Mouse (Mus musculus): ENCODE results near the gene Fkbp5. TPM values are rescaled to one million over a fixed set of nuclear protein-coding genes. Genes with fewer than 3 reads are reported as not detected.
A peak's percentile ranks its signal among the peaks of the same experiment; 100 is the strongest.

Fkbp5 gene
- polyA plus RNA-seq, 1 experiment: 10.6 TPM

DNA sequence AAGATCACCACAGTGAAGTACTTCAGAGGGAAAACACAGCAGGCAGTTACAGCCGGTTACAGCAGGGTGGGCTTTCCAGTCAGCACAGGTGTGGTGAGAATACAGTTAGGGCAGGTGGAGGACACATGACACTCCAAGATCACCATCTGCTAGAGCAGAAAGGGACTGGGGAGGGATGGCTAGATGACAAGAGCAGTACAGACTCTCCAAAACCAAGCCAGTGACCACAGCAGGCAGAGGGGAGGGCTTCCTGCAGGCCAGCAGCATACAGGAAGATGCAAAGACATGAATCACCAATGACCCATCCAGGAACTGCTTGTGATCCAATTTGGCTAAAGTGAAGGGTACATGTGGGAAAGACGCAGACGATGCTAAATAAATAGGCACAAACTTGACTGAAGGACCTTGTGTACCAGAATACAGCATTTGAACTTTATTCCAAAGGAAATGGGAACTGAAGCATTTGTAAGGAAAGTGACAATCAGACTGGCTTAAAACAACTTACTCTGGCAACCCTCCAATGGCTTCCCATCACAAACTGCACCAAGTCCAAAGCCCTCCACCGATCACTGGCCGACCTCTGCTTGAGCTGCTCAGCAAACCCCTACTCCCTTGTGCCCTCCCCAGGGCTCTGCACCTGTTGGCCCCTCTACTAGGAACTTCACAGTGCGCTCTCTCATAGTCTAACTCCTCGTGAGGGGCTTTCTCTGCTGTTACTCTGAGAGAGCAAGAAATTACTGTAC, 53.5 kb downstream of the Fkbp5 start:
- H3K4me3 ChIP-seq (ENCODE audit: low read depth, low read length): no peak overlapping the region
- no peaks in the 10 kb centered on the region for H3K4me1 ChIP-seq (ENCODE audit: control insufficient read depth, insufficient read depth, insufficient read length, low read length)
- WGBS: 69% methylated on average over 7 of the region's 7 CpGs
- H3K27ac ChIP-seq (ENCODE audit: insufficient read depth, low read depth, low read length): peak overlapping the region; percentile 33; the same call in 1 of the 2 replicates
- no peaks in the 10 kb centered on the region for H3K27me3 ChIP-seq (ENCODE audit: control insufficient read depth, insufficient read depth, low read length)
- no peak for TF ChIP-seq CTCF (IDR thresholded peaks at IDR 0.05; ENCODE audit: extremely low read depth, insufficient read length, insufficient replicate concordance, low read depth, low read length)
- no peak for TF ChIP-seq POLR2A (IDR thresholded peaks at IDR 0.05; ENCODE audit: low read depth, low read length)
- no peaks in the 10 kb centered on the region for H3K36me3 ChIP-seq (ENCODE audit: control insufficient read depth, insufficient read depth, low read length)

DNA sequence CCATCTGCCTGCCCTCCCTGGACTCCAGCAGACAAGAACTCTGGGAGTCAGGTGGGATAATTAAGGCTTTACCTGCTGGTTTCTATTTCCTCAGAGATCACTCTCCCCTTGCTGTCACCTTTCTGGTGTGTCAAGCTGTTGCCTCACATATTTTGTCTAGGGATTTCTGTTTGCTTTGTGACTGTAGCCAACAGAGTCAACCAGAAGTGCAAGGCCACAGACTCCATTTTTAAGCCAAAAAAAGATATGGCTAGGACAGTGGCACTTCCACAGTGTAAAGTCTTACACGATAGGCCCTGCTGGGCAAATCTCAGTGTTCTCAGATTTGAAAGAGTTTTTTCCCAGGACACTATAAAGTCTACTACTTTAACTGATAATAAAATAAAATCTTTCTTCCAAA, 56.9 kb downstream of the Fkbp5 start:
- H3K27ac ChIP-seq (ENCODE audit: insufficient read depth, low read depth, low read length): no peak overlapping the region
- H3K36me3 ChIP-seq (ENCODE audit: control insufficient read depth, insufficient read depth, low read length): no peaks in the 10 kb centered on the region
- H3K4me1 ChIP-seq (ENCODE audit: control insufficient read depth, insufficient read depth, insufficient read length, low read length): no peaks in the 10 kb centered on the region
- H3K4me3 ChIP-seq (ENCODE audit: low read depth, low read length): no peak overlapping the region
- 85% methylated on average over 1 of the region's 1 CpGs for WGBS
- no peaks in the 10 kb centered on the region for H3K27me3 ChIP-seq (ENCODE audit: control insufficient read depth, insufficient read depth, low read length)
- TF ChIP-seq CTCF (IDR thresholded peaks at IDR 0.05; ENCODE audit: extremely low read depth, insufficient read length, insufficient replicate concordance, low read depth, low read length) (no peak), POLR2A (IDR thresholded peaks at IDR 0.05; ENCODE audit: low read depth, low read length) (no peak)

DNA sequence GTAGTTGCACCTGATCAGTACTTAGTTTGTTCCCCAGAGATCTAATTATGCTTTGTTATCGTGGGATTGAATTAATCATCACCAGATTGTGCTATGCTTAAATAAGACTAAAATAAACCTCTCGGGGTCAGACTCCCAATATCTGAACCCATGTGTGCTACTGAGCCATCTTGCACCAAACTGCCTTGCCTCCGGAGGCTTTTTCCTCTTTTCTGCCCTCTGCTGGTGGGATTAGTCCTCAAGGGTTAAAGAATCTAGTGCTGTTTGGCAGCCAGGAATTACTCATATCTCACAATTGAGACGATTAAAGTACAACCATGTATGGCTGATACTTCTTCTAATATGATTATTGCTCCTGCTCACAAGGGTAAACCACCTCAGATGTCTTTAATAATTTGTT, 62.2 kb downstream of the Fkbp5 start:
- TF ChIP-seq CTCF (IDR thresholded peaks at IDR 0.05; ENCODE audit: extremely low read depth, insufficient read length, insufficient replicate concordance, low read depth, low read length) (peak; percentile 54; the same call in 1 of the 2 replicates), POLR2A (IDR thresholded peaks at IDR 0.05; ENCODE audit: low read depth, low read length) (no peak)
- WGBS: 32% methylated on average over 4 of the region's 4 CpGs
- no peaks in the 10 kb centered on the region for H3K27me3 ChIP-seq (ENCODE audit: control insufficient read depth, insufficient read depth, low read length)
- H3K27ac ChIP-seq (ENCODE audit: insufficient read depth, low read depth, low read length): no peak overlapping the region
- H3K36me3 ChIP-seq (ENCODE audit: control insufficient read depth, insufficient read depth, low read length): no peaks in the 10 kb centered on the region
- H3K4me3 ChIP-seq (ENCODE audit: low read depth, low read length): no peak overlapping the region
- H3K4me1 ChIP-seq (ENCODE audit: control insufficient read depth, insufficient read depth, insufficient read length, low read length): no peaks in the 10 kb centered on the region

DNA sequence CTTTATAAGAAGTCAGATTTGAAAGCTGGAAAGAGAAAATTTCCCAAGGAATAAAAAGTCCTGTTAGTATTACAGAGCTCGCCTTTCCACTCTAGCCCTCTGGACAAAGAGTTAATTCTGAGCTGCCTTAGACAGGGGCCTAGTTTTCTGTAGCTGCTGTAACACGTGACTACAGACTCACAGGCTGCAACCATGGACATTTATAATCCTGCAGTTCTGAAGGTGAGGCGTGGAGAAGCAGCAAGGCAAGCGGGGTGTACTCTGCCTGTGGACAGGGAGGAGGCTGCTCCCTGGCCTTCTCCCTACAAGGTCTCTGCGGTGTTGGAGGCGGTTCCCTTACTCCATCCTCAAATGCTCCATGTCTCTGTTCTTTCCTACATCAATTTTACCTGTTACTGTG, 64.4 kb downstream of the Fkbp5 start:
- Histone ChIP-seq H3K4me1 (ENCODE audit: control insufficient read depth, insufficient read depth, insufficient read length, low read length) (no peaks in the 10 kb centered on the region), H3K27ac (ENCODE audit: insufficient read depth, low read depth, low read length) (no peak overlapping the region), H3K27me3 (ENCODE audit: control insufficient read depth, insufficient read depth, low read length) (no peaks in the 10 kb centered on the region), H3K4me3 (ENCODE audit: low read depth, low read length) (no peak overlapping the region), H3K36me3 (ENCODE audit: control insufficient read depth, insufficient read depth, low read length) (no peaks in the 10 kb centered on the region)
- TF ChIP-seq CTCF (IDR thresholded peaks at IDR 0.05; ENCODE audit: extremely low read depth, insufficient read length, insufficient replicate concordance, low read depth, low read length) (no peak), POLR2A (IDR thresholded peaks at IDR 0.05; ENCODE audit: low read depth, low read length) (no peak)
- 68% methylated on average over 6 of the region's 6 CpGs for WGBS

DNA sequence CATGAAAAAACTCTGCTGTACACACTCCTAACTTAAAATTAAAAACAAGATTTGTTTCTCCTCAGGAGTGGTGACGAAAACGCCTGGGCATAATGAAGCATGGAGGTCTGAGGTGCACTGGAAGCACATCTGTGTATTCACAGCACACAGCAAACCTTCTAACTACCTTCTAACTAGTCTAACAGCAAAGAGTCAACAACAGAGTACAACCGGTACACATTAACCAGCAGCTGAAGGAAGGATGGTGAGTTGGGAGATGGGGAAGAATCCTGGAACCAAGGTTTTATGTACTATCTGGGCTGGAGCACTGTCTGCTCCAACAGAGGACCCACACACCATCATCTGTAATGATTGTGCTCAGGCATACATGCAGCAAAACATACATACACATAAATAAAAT, 65.4 kb downstream of the Fkbp5 start:
- no peaks in the 10 kb centered on the region for H3K27me3 ChIP-seq (ENCODE audit: control insufficient read depth, insufficient read depth, low read length)
- H3K4me1 ChIP-seq (ENCODE audit: control insufficient read depth, insufficient read depth, insufficient read length, low read length): no peaks in the 10 kb centered on the region
- no peak overlapping the region for H3K4me3 ChIP-seq (ENCODE audit: low read depth, low read length)
- no peaks in the 10 kb centered on the region for H3K36me3 ChIP-seq (ENCODE audit: control insufficient read depth, insufficient read depth, low read length)
- WGBS: 84% methylated on average over 3 of the region's 3 CpGs
- TF ChIP-seq CTCF (IDR thresholded peaks at IDR 0.05; ENCODE audit: extremely low read depth, insufficient read length, insufficient replicate concordance, low read depth, low read length) (no peak), POLR2A (IDR thresholded peaks at IDR 0.05; ENCODE audit: low read depth, low read length) (no peak)
- no peak overlapping the region for H3K27ac ChIP-seq (ENCODE audit: insufficient read depth, low read depth, low read length)

DNA sequence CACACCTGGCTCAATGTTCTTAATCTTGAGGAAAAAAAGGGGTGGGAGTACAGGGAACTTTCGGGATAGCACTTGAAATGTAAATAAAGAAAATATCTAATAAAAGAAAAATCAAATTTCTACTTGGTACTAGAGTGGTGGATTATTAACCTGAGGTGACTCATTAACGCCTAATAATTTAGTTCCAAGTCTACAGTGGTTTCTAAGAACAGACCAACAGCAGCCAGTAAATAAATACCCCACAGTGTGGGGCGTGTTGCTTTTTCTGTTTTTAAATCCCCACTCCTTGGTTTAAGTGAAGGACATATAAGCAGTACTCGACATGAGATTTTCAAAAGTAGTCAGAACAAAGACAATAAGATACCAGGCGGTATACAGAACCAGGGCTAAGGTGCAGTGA, 65.8 kb downstream of the Fkbp5 start:
- H3K36me3 ChIP-seq (ENCODE audit: control insufficient read depth, insufficient read depth, low read length): no peaks in the 10 kb centered on the region; the same call in 1 of the 2 replicates
- H3K4me3 ChIP-seq (ENCODE audit: low read depth, low read length): no peak overlapping the region
- H3K27ac ChIP-seq (ENCODE audit: insufficient read depth, low read depth, low read length): no peak overlapping the region
- no peaks in the 10 kb centered on the region for H3K4me1 ChIP-seq (ENCODE audit: control insufficient read depth, insufficient read depth, insufficient read length, low read length)
- no peak for TF ChIP-seq POLR2A (IDR thresholded peaks at IDR 0.05; ENCODE audit: low read depth, low read length)
- no peak for TF ChIP-seq CTCF (IDR thresholded peaks at IDR 0.05; ENCODE audit: extremely low read depth, insufficient read length, insufficient replicate concordance, low read depth, low read length)
- H3K27me3 ChIP-seq (ENCODE audit: control insufficient read depth, insufficient read depth, low read length): no peaks in the 10 kb centered on the region
- WGBS: 71% methylated on average over 5 of the region's 5 CpGs

DNA sequence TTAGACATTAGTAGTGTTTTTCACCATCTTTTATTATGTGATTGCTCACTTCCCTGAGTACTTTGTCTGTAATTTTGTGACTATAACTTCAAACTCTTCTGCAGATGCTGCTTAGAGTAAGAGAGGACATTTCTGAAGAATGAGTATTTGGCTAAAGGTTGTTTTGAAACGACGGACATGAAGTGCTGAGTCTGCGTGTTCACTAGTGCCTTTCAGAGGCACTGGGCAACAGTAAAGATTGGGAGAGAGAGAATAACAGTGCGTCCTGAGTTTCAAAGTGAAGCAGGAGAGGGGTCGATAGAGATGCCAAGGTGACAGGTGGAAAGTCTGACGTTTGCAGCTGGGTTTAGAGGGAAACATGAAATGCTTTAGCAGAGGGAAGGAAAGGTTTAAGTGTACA, 69.1 kb downstream of the Fkbp5 start:
- Histone ChIP-seq H3K4me1 (ENCODE audit: control insufficient read depth, insufficient read depth, insufficient read length, low read length) (no peaks in the 10 kb centered on the region), H3K27me3 (ENCODE audit: control insufficient read depth, insufficient read depth, low read length) (no peaks in the 10 kb centered on the region), H3K36me3 (ENCODE audit: control insufficient read depth, insufficient read depth, low read length) (no peaks in the 10 kb centered on the region; the same call in 1 of the 2 replicates), H3K27ac (ENCODE audit: insufficient read depth, low read depth, low read length) (no peak overlapping the region), H3K4me3 (ENCODE audit: low read depth, low read length) (no peak overlapping the region)
- TF ChIP-seq CTCF (IDR thresholded peaks at IDR 0.05; ENCODE audit: extremely low read depth, insufficient read length, insufficient replicate concordance, low read depth, low read length) (no peak), POLR2A (IDR thresholded peaks at IDR 0.05; ENCODE audit: low read depth, low read length) (no peak)
- 76% methylated on average over 6 of the region's 6 CpGs for WGBS

All from small intestine, adult 2 months (tissue).